Comparison of ENCODE assay signal across 10 mouse cellular contexts in the genomic region with DNA sequence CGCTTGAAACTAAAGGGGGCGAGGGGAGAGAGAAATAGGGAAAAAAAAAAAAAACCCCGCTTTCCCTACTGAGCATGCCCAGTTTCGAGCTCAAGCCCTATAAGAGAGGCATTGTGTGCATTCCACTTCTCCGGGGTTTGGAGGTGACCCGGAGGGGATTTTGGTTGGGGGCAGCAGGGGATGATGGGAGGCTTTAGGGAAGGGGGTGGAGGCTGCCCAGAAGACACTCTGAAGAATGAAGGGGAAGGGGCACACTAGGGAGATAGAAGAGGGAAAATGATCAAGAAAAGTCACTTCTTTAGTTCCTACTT. TPM values are rescaled to one million over a fixed set of nuclear protein-coding genes. Genes with fewer than 3 reads are reported as not detected.
DNase-seq lines count a peak whose midpoint lies in the region; ATAC-seq and TF ChIP-seq lines count a peak whose summit lies in the region.
"Had no signal": no experiment of that assay in that cellular context is flagged by ENCODE, and none has a peak within 500 bp of the region (broad histone marks: within the 10 kb centered on the region; RNA-seq: fewer than 3 reads in every experiment).

No protein-coding gene starts in this region.

- TF ChIP-seq CTCF in thymus, adult 2 months (IDR thresholded peaks at IDR 0.05; ENCODE audit: borderline replicate concordance, control insufficient read depth, extremely low read depth, insufficient read depth, low read length, poor library complexity) = no peak

- no peak overlapping the region for H3K27ac ChIP-seq in kidney, embryonic 15.5 days
- H3K27ac ChIP-seq in embryonic facial prominence, embryonic 13.5 days = no peak overlapping the region
- no peak overlapping the region; the same call in 1 of the 2 replicates for H3K27ac ChIP-seq in hindbrain, embryonic 16.5 days (ENCODE audit: low read depth, low read length)
- no peak overlapping the region for H3K27ac ChIP-seq in neural tube, embryonic 15.5 days (replicated peaks)
- H3K27ac ChIP-seq in thymus, adult 2 months (ENCODE audit: control insufficient read depth, insufficient read depth, low read length) = no peak overlapping the region
- H3K27ac ChIP-seq: liver, embryonic 15.5 days had no signal

- TF ChIP-seq POLR2A in thymus, adult 2 months (IDR thresholded peaks at IDR 0.05; ENCODE audit: control insufficient read depth, extremely low read depth, insufficient read depth, low read length, poor library complexity) = no peak

- H3K4me3 ChIP-seq in kidney, embryonic 15.5 days (replicated peaks) = no peak overlapping the region
- H3K4me3 ChIP-seq in embryonic facial prominence, embryonic 13.5 days = no peak overlapping the region
- peak overlapping the region; percentile 57 for H3K4me3 ChIP-seq in hindbrain, embryonic 16.5 days (ENCODE audit: low read length)
- peak overlapping the region; percentile 56 for H3K4me3 ChIP-seq in neural tube, embryonic 15.5 days (replicated peaks)
- H3K4me3 ChIP-seq in thymus, adult 2 months (ENCODE audit: control insufficient read depth, insufficient read depth, low read length) = no peak overlapping the region
- H3K4me3 ChIP-seq: liver, embryonic 15.5 days had no signal

- no peak overlapping the region for H3K9ac ChIP-seq in kidney, embryonic 15.5 days
- no peak overlapping the region for H3K9ac ChIP-seq in embryonic facial prominence, embryonic 13.5 days
- no peak overlapping the region for H3K9ac ChIP-seq in hindbrain, embryonic 16.5 days (ENCODE audit: low read depth, low read length)
- no peak overlapping the region for H3K9ac ChIP-seq in neural tube, embryonic 15.5 days (replicated peaks)
- H3K9ac ChIP-seq: liver, embryonic 15.5 days had no signal

- no peaks in the 10 kb centered on the region for H3K36me3 ChIP-seq in kidney, embryonic 15.5 days
- H3K36me3 ChIP-seq in embryonic facial prominence, embryonic 13.5 days = no peaks in the 10 kb centered on the region
- H3K36me3 ChIP-seq in hindbrain, embryonic 16.5 days (ENCODE audit: control insufficient read depth, insufficient read depth, low read length) = no peaks in the 10 kb centered on the region
- H3K36me3 ChIP-seq in neural tube, embryonic 15.5 days = no peaks in the 10 kb centered on the region
- no peaks in the 10 kb centered on the region for H3K36me3 ChIP-seq in thymus, adult 2 months (ENCODE audit: control insufficient read depth, insufficient read depth, low read length)
- H3K36me3 ChIP-seq: liver, embryonic 15.5 days had no signal

- H3K4me2 ChIP-seq in kidney, embryonic 15.5 days = peak overlapping the region; percentile 69
- H3K4me2 ChIP-seq in embryonic facial prominence, embryonic 13.5 days = peak overlapping the region; percentile 74
- peak overlapping the region; percentile 60 for H3K4me2 ChIP-seq in hindbrain, embryonic 16.5 days (ENCODE audit: low read length)
- peak overlapping the region; percentile 58 for H3K4me2 ChIP-seq in neural tube, embryonic 15.5 days
- H3K4me2 ChIP-seq: liver, embryonic 15.5 days had no signal

- ATAC-seq in kidney, embryonic 15.5 days (replicated peaks; ENCODE audit: low FRiP score) = no peak
- ATAC-seq in embryonic facial prominence, embryonic 13.5 days (ENCODE audit: insufficient number of reproducible peaks, insufficient read depth, low FRiP score, low TSS enrichment, low read depth) = no peak
- ATAC-seq in hindbrain, embryonic 16.5 days = peak; percentile 25
- ATAC-seq in neural tube, embryonic 15.5 days (ENCODE audit: low FRiP score) = peak; percentile 22; the same call in 1 of the 2 replicates

- no peaks in the 10 kb centered on the region for H3K4me1 ChIP-seq in kidney, embryonic 15.5 days
- H3K4me1 ChIP-seq in embryonic facial prominence, embryonic 13.5 days = no peaks in the 10 kb centered on the region
- H3K4me1 ChIP-seq in hindbrain, embryonic 16.5 days (ENCODE audit: control insufficient read depth, insufficient read depth, low read depth, low read length) = no peaks in the 10 kb centered on the region
- no peaks in the 10 kb centered on the region for H3K4me1 ChIP-seq in neural tube, embryonic 15.5 days
- no peaks in the 10 kb centered on the region for H3K4me1 ChIP-seq in thymus, adult 2 months (replicated peaks; ENCODE audit: control insufficient read depth, insufficient read depth, low read length)
- H3K4me1 ChIP-seq: liver, embryonic 15.5 days had no signal

- H3K27me3 ChIP-seq in kidney, embryonic 15.5 days = peaks cover 6% of the 10 kb centered on the region; the same call in 1 of the 2 replicates
- peaks cover 9% of the 10 kb centered on the region; the same call in 1 of the 2 replicates for H3K27me3 ChIP-seq in embryonic facial prominence, embryonic 13.5 days
- H3K27me3 ChIP-seq in hindbrain, embryonic 16.5 days (replicated peaks; ENCODE audit: control insufficient read depth, insufficient read depth, low read length) = no peaks in the 10 kb centered on the region
- no peaks in the 10 kb centered on the region for H3K27me3 ChIP-seq in neural tube, embryonic 15.5 days (replicated peaks)
- no peaks in the 10 kb centered on the region for H3K27me3 ChIP-seq in thymus, adult 2 months (ENCODE audit: control insufficient read depth, insufficient read depth, low read length)

- no peaks in the 10 kb centered on the region for H3K9me3 ChIP-seq in kidney, embryonic 15.5 days (replicated peaks)
- no peaks in the 10 kb centered on the region for H3K9me3 ChIP-seq in embryonic facial prominence, embryonic 13.5 days
- H3K9me3 ChIP-seq in hindbrain, embryonic 16.5 days (ENCODE audit: control insufficient read depth, low read length) = no peaks in the 10 kb centered on the region
- no peaks in the 10 kb centered on the region for H3K9me3 ChIP-seq in neural tube, embryonic 15.5 days (replicated peaks)
- H3K9me3 ChIP-seq: liver, embryonic 15.5 days had no signal

- WGBS in kidney, embryonic 15.5 days = 19% methylated on average over 6 of the region's 6 CpGs
- WGBS in embryonic facial prominence, embryonic 13.5 days = 19% methylated on average over 6 of the region's 6 CpGs
- 20% methylated on average over 6 of the region's 6 CpGs for WGBS in hindbrain, embryonic 16.5 days
- 22% methylated on average over 6 of the region's 6 CpGs for WGBS in neural tube, embryonic 15.5 days
- 31% methylated on average over 5 of the region's 6 CpGs for WGBS in thymus, adult 2 months

- DNase-seq in kidney, postnatal 10 days = no peak
- DNase-seq in liver = no peak
- no peak for DNase-seq in thymus, adult 2 months
- no peak for DNase-seq in urinary bladder, postnatal 10 days (ENCODE audit: low spot score)
- DNase-seq: kidney, adult 18-20 months had no signal

RNA-seq across cellular contexts. Expression of gene Slitrk4, which starts 1.1 kb away (rescaled TPM):
- polyA plus RNA-seq in kidney, embryonic 15.5 days (2015; fragmentation: Nextera tagmentation; extraction: Ambion mirVana) = 1.3 and 1.6 TPM in 2 replicates
- polyA plus RNA-seq in embryonic facial prominence, embryonic 13.5 days (2015; fragmentation: Nextera tagmentation; extraction: Ambion mirVana) = 2.2 and 3.3 TPM in 2 replicates
- polyA plus RNA-seq in hindbrain, embryonic 16.5 days (2015; fragmentation: Nextera tagmentation; extraction: Ambion mirVana) = 22.8 and 24.3 TPM in 2 replicates
- polyA plus RNA-seq in neural tube, embryonic 15.5 days (2015; fragmentation: Nextera tagmentation; extraction: Ambion mirVana) = 21.0 and 24.0 TPM in 2 replicates
- 0.01 and 0.13 TPM in 2 replicates for polyA plus RNA-seq in thymus, adult 2 months (2012; rRNA removed)

Comparison
In these comparisons a context has a peak if more than half of its experiments do, and no peak if none do; other contexts are left out.
1. ATAC-seq: peak in hindbrain, embryonic 16.5 days (single experiment) and neural tube, embryonic 15.5 days (single experiment); none in kidney, embryonic 15.5 days (single experiment) and embryonic facial prominence, embryonic 13.5 days (single experiment).
2. H3K4me3 ChIP-seq: peak in hindbrain, embryonic 16.5 days (single experiment) and neural tube, embryonic 15.5 days (single experiment); none in kidney, embryonic 15.5 days (single experiment), embryonic facial prominence, embryonic 13.5 days (single experiment) and thymus, adult 2 months (single experiment).
3. Peak in every context shown above with its lines, with median percentiles within 50 percentile points of each other: H3K4me2 ChIP-seq.